Mouse (Mus musculus): ENCODE measurements around the gene Slc6a11. TPM values are rescaled to one million over a fixed set of nuclear protein-coding genes. Genes with fewer than 3 reads are reported as not detected.

Gene Slc6a11
- polyA plus RNA-seq, 1 experiment from 2014 or later, result 0.24 TPM

- Histone ChIP-seq H3K4me2 (replicated peaks) (no peak overlapping the region), H3K27ac (no peak overlapping the region), H3K36me3 (no peaks in the 10 kb centered on the region), H3K4me1 (replicated peaks) (peaks cover 13% of the 10 kb centered on the region), H3K9ac (no peak overlapping the region), H3K27me3 (replicated peaks) (no peaks in the 10 kb centered on the region), H3K4me3 (replicated peaks) (no peak overlapping the region), H3K9me3 (no peaks in the 10 kb centered on the region)
- peak; percentile 76 for ATAC-seq
- WGBS, result 32% methylated on average over 10 of the region's 10 CpGs
These were observed 166.4 kb downstream of the Slc6a11 start for GRCm38 (mm10) chr6:114297260-114298002.

Other genes with a start within 250 kb of the Slc6a11 start
- gene Atp2b2, start 88.6 kb upstream of the Slc6a11 start, polyA plus RNA-seq (2015; fragmentation: Nextera tagmentation; extraction: Ambion mirVana), result 1.00 and 1.1 TPM in 2 replicates
- gene Slc6a1, start 151.4 kb downstream of the Slc6a11 start, polyA plus RNA-seq (2015; fragmentation: Nextera tagmentation; extraction: Ambion mirVana), result 0.18 and 0.34 TPM in 2 replicates

All from intestine, embryonic 15.5 days (tissue).